Mouse (Mus musculus) C2C12 (cell line): Measurements from ENCODE around the gene Skp1a.

ENCODE experiments used
- CEBPB ChIP-seq: IDR thresholded peaks from one replicate; pipeline ENCODE4 v1.6.1; 2011; ENCODE audit warnings: low read depth, mild to moderate bottlenecking, control low read depth, moderate library complexity
- CTCF ChIP-seq: IDR thresholded peaks from one replicate; pipeline ENCODE4 v1.5.1; 2011; ENCODE audit not compliant: control insufficient read depth, insufficient read depth, insufficient read length
- FOSL1 ChIP-seq: IDR thresholded peaks from one replicate; pipeline ENCODE4 v1.8.0; 2011; ENCODE audit warnings: mild to moderate bottlenecking, low read length; ENCODE audit not compliant: poor library complexity, insufficient read depth, severe bottlenecking
- MAX ChIP-seq: IDR thresholded peaks from one replicate; pipeline ENCODE4 v1.6.1; 2011; ENCODE audit warnings: mild to moderate bottlenecking, control low read depth
- MYOD1 ChIP-seq: IDR thresholded peaks from one replicate; pipeline ENCODE4 v1.6.1; 2011; ENCODE audit warnings: low read depth; ENCODE audit not compliant: control insufficient read depth, insufficient read length
- USF1 ChIP-seq: IDR thresholded peaks from one replicate; pipeline ENCODE4 v1.6.1; 2011; ENCODE audit warnings: low read depth, mild to moderate bottlenecking, control low read depth, moderate library complexity

DNA sequence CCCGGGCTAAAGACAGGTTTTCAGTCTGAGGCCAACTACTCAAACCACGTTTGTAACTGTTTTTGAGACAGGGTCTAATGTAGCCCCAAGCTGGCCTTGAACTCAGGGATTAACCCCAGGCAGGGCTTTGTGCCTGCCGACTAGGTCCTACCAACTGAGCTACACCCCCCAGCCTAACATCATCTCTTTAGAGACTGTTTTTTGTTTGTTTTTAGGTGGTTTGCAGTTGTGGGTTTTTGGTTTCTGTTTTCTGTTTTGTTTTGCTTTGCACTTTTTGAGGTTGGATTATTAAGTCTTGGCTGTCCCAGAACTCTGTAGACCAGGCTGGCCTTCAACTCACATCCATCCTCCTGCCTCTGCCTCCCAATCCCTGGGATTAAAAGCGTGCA is 42.1 kb downstream of the Skp1a start:
- TF ChIP-seq CTCF (no peak), CEBPB (no peak), MAX (no peak), MYOD1 (no peak), USF1 (no peak), FOSL1 (no peak)
